Mouse (Mus musculus): ENCODE data around the gene Mrgpra2a.
"Not testable (repeated sequence)": the region's sequence is repeated elsewhere in the genome, so short reads cannot be mapped to it uniquely, and the experiment has no call there.

Gene Mrgpra2a

DNA sequence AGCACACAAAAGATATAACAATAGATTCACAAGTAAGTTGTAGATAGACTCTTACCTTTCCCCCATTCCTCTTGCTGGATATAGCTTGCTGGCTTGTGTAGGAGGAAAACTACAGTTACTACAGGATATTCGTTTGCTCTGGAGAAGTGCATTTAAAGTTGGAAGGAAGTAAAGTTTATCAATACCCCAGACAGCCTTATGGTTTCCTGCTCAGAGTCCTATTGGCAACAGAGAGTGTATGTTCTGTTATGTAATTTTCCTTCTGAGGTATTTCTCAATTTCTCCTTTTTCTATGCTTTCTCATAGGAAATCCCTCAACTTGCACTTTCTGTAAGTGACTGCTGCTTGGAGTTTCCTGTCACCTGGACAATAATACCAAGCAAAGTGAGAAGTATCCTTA lies at the start of gene Mrgpra2a:
Gene Mrgpra2a, minus strand, starts transcription at position 125 of the 400 bp plus-strand sequence.
- not testable (repeated sequence) for DNase-seq (ENCODE audit: low read depth)

DNA sequence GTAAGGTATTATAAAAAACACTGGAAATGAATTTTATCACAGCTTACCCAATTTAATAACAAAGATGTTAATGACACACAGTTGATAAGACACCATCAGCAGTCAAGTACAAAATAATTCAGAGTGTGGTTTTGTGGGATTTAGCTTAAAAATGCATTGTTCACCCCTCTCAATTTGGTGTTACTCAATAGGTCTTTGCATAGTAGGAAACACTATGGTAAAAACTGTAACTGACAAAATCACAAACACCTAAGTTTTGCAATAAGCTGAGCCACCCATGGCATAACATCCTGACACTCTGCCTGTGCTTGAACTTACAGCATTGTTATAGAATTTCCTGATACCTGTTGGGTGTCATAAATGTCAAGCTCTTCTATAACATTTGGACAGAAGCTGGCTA lies 39.3 kb upstream of the Mrgpra2a start:
- DNase-seq (ENCODE audit: low read depth): not testable (repeated sequence)

DNA sequence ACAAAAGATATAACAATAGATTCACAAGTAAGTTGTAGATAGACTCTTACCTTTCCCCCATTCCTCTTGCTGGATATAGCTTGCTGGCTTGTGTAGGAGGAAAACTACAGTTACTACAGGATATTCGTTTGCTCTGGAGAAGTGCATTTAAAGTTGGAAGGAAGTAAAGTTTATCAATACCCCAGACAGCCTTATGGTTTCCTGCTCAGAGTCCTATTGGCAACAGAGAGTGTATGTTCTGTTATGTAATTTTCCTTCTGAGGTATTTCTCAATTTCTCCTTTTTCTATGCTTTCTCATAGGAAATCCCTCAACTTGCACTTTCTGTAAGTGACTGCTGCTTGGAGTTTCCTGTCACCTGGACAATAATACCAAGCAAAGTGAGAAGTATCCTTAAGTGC lies 37.5 kb upstream of the Mrgpra2a start:
- not testable (repeated sequence) for DNase-seq (ENCODE audit: low read depth)

DNA sequence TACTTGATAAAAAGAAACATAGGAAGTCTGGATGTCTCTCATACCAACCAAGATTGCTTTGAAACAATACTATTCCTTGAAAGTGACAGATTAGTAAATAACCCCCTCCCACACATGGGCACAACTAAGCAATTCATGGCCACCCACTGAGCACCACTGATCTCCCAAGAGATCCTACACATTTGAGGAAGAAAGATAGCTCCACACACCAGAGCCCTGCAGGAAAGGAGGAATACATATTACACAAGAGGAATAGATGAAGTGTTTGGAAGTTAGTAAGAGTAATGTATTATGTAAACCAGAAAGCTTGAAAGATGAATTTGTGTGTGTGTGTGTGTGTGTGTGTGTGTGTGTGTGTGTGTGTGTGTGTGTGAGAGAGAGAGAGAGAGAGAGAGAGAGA lies 31.2 kb upstream of the Mrgpra2a start:
- not testable (repeated sequence) for DNase-seq (ENCODE audit: low read depth)

DNA sequence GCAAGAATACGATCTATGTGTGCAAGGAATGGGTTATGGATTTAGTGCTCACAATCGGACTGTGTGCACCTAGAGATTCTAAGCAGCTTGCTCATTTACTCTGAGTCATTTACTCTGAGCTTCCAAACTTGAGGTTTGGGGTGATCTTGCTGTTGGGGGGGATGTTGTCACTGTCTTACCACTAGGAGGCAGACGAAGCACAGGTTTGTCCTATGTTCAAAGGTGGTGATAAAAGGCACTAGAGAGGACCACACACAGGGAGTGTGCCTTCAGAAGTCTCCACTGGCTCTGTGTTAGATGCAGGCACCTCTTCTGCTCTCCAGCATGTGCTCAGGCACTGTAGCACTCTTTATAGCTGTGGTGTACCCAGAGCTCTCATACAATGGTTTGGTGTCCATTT lies 22.0 kb upstream of the Mrgpra2a start:
- DNase-seq (ENCODE audit: low read depth): not testable (repeated sequence)

DNA sequence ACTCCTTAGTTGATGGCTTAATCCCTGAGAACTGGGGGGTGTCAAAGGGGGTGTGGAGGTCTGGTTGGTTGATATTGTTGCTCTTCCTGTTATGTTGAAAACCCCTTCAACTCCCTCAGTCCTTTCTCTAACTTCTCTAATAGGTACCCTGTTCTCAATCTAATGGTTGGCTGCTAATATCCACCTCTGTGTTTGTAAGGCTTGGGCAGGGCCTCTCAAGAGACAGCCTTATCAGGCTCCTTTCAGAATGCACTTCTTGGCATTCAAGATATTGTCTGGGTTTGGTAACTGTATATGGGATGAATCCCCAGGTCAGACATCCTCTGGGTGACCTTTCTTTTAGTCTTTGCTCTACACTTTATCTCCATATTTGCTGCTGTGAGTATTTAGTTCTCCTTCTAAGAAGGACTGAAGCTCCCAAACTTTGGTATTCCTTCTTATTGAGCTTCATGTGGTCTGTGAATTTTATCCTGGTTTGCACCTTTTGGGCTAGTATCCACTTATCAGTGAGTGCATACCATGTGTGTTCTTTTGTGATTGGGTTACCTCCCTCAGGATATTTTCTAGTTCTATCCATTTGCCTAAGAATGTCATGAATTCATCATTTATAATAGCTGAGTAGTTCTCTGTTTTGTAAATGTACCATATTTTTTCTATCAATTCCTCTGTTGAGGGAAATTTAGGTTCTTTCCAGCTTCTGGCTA lies 13.5 kb upstream of the Mrgpra2a start:
- not testable (repeated sequence) for DNase-seq (ENCODE audit: low read depth)

DNA sequence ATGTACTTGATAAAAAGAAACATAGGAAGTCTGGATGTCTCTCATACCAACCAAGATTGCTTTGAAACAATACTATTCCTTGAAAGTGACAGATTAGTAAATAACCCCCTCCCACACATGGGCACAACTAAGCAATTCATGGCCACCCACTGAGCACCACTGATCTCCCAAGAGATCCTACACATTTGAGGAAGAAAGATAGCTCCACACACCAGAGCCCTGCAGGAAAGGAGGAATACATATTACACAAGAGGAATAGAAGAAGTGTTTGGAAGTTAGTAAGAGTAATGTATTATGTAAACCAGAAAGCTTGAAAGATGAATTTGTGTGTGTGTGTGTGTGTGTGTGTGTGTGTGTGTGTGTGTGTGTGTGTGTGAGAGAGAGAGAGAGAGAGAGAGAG lies 6.2 kb downstream of the Mrgpra2a start:
- not testable (repeated sequence) for DNase-seq (ENCODE audit: low read depth)

DNA sequence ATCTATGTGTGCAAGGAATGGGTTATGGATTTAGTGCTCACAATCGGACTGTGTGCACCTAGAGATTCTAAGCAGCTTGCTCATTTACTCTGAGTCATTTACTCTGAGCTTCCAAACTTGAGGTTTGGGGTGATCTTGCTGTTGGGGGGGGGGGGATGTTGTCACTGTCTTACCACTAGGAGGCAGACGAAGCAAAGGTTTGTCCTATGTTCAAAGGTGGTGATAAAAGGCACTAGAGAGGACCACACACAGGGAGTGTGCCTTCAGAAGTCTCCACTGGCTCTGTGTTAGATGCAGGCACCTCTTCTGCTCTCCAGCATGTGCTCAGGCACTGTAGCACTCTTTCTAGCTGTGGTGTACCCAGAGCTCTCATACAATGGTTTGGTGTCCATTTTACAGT lies 15.5 kb downstream of the Mrgpra2a start:
- DNase-seq (ENCODE audit: low read depth): not testable (repeated sequence)

DNA sequence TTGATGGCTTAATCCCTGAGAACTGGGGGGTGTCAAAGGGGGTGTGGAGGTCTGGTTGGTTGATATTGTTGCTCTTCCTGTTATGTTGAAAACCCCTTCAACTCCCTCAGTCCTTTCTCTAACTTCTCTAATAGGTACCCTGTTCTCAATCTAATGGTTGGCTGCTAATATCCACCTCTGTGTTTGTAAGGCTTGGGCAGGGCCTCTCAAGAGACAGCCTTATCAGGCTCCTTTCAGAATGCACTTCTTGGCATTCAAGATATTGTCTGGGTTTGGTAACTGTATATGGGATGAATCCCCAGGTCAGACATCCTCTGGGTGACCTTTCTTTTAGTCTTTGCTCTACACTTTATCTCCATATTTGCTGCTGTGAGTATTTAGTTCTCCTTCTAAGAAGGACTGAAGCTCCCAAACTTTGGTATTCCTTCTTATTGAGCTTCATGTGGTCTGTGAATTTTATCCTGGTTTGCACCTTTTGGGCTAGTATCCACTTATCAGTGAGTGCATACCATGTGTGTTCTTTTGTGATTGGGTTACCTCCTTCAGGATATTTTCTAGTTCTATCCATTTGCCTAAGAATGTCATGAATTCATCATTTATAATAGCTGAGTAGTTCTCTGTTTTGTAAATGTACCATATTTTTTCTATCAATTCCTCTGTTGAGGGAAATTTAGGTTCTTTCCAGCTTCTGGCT lies 24.0 kb downstream of the Mrgpra2a start:
- DNase-seq (ENCODE audit: low read depth): not testable (repeated sequence)

DNA sequence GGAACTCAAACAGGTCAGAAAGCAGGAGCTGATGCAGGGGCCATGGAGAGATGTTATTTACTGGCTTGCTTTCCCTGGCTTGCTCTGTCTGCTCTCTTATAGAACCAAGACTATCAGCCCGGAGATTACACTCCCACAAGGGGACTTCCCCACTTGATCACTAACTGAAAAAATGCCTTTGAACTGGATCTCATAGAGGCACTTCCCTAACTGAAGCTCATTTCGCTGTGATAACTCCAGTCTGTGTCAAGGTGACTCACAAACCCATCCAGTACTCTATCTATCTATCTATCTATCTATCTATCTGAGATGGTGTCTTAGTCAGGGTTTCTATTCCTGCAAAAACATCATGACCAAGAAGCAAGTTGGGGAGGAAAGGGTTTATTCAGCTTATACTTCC lies 41.3 kb downstream of the Mrgpra2a start:
- no peak for DNase-seq (ENCODE audit: low read depth)

DNA sequence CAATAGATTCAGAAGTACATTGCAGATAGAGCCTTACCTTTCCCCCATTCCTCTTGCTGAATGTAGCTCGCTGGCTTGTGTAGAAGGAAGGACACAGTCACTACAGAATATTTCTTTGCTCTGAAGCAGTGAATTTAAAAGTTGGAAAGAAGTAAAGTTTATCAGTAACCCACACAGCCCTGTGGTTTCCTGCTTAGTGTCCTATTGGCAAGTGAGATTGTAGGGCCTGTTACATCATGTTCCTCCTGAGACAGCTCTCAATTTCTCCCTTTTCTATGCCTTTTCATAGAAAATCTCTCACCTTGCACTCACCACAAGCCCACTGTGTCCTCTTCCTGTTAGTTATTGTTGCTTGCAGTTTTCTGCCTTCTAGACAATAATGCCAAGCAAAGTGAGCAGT lies 42.4 kb downstream of the Mrgpra2a start:
- no peak for DNase-seq (ENCODE audit: low read depth)

DNA sequence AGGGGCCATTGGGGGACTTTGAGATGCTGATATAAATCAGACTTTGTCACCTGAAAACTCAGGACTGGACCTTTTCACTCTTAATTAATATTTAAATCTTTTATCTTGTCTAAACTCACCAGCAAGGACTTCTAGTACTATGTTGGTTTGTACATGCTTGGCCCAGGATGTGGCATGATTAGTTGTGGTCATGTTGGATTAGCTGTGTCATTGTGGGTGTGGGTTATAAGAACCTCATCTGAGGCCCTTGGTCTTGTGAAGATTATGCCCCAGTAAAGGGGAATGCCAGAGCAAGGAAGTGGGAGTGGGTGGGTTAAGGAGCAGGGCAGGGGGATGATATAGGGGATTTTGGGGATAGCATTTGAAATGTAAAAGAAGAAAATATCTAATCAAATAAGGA lies 50.8 kb downstream of the Mrgpra2a start:
- no peak for DNase-seq (ENCODE audit: low read depth)
